Mouse (Mus musculus): ENCODE measurements at regions not wholly inside any gene's neighbourhood (a gene's known extent, or its start where the extent isn't known, plus 50 kb on each side); places are given as distances from the start of the nearest gene placed in this dataset.

GRCm38 (mm10) chr1:89305171-89305570, 149.4 kb upstream of the Agap1 start:
- WGBS = 67% methylated on average over 7 of the region's 7 CpGs
- ATAC-seq (replicated peaks; ENCODE audit: low FRiP score, low read depth) = no peak

GRCm38 (mm10) chr1:89308788-89309187, 145.8 kb upstream of the Agap1 start:
- DNase-seq (ENCODE audit: low spot score) (no peak), ATAC-seq (replicated peaks; ENCODE audit: low FRiP score, low read depth) (no peak)
- no peak for TF ChIP-seq CTCF (IDR thresholded peaks at IDR 0.05; ENCODE audit: low read depth)
- Histone ChIP-seq H3K36me3 (ENCODE audit: insufficient read depth, low read length) (no peaks in the 10 kb centered on the region), H3K9ac (ENCODE audit: low read depth, low read length) (no peak overlapping the region), H3K4me1 (replicated peaks; ENCODE audit: insufficient read depth, low read length) (no peaks in the 10 kb centered on the region), H3K27ac (no peak overlapping the region), H3K4me3 (replicated peaks; ENCODE audit: low read depth, low read length) (no peak overlapping the region), H3K4me2 (ENCODE audit: low read length) (no peak overlapping the region), H3K9me3 (replicated peaks; ENCODE audit: low read length) (no peaks in the 10 kb centered on the region), H3K27me3 (ENCODE audit: insufficient read depth, low read length) (no peaks in the 10 kb centered on the region)
- WGBS = 54% methylated on average over 13 of the region's 13 CpGs

More at GRCm38 (mm10) chr1:89305171-89305570, 149.4 kb upstream of the Agap1 start:
- H3K9ac ChIP-seq (ENCODE audit: low read depth, low read length) = no peak overlapping the region
- no peak overlapping the region for H3K4me2 ChIP-seq (ENCODE audit: low read length)
- H3K4me3 ChIP-seq (replicated peaks; ENCODE audit: low read depth, low read length) = no peak overlapping the region
- DNase-seq (ENCODE audit: low spot score) = no peak
- no peak for TF ChIP-seq CTCF (IDR thresholded peaks at IDR 0.05; ENCODE audit: low read depth)
- no peak overlapping the region for H3K27ac ChIP-seq
- H3K4me1 ChIP-seq (replicated peaks; ENCODE audit: insufficient read depth, low read length) = no peaks in the 10 kb centered on the region
- H3K9me3 ChIP-seq (replicated peaks; ENCODE audit: low read length) = no peaks in the 10 kb centered on the region
- H3K36me3 ChIP-seq (ENCODE audit: insufficient read depth, low read length) = no peaks in the 10 kb centered on the region
- no peaks in the 10 kb centered on the region for H3K27me3 ChIP-seq (ENCODE audit: insufficient read depth, low read length)

DNA sequence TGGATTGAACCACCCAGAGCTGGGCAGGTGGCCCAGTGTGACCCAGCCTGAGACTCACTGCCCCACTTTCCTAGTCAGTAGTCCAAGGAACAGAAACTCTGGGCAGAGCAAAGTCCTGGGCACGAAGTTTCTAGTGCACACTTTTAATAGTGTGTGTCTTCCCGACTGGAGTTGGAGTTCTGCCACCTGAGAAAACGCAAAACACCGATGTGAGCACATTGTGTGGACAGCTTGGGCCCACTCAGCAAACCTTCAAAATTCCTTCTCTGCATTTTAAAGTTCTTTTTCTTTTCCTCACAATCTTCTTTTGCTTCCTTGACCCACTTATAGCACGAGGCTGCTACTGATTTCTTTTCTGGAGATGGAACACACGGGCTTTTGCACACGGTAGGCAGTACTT, 141.5 kb upstream of the Agap1 start:
- Histone ChIP-seq H3K27me3 (ENCODE audit: insufficient read depth, low read length) (no peaks in the 10 kb centered on the region), H3K27ac (no peak overlapping the region), H3K36me3 (ENCODE audit: insufficient read depth, low read length) (no peaks in the 10 kb centered on the region), H3K4me1 (replicated peaks; ENCODE audit: insufficient read depth, low read length) (no peaks in the 10 kb centered on the region), H3K9ac (ENCODE audit: low read depth, low read length) (no peak overlapping the region), H3K9me3 (replicated peaks; ENCODE audit: low read length) (no peaks in the 10 kb centered on the region), H3K4me3 (replicated peaks; ENCODE audit: low read depth, low read length) (no peak overlapping the region), H3K4me2 (ENCODE audit: low read length) (no peak overlapping the region)
- WGBS = 82% methylated on average over 7 of the region's 7 CpGs
- ATAC-seq (replicated peaks; ENCODE audit: low FRiP score, low read depth) (no peak), DNase-seq (ENCODE audit: low spot score) (no peak)
- TF ChIP-seq CTCF (IDR thresholded peaks at IDR 0.05; ENCODE audit: low read depth) = no peak

GRCm38 (mm10) chr1:89317897-89318296, 136.7 kb upstream of the Agap1 start:
- Histone ChIP-seq H3K36me3 (ENCODE audit: insufficient read depth, low read length) (no peaks in the 10 kb centered on the region), H3K9ac (ENCODE audit: low read depth, low read length) (no peak overlapping the region), H3K27me3 (ENCODE audit: insufficient read depth, low read length) (no peaks in the 10 kb centered on the region), H3K27ac (no peak overlapping the region), H3K4me1 (replicated peaks; ENCODE audit: insufficient read depth, low read length) (no peaks in the 10 kb centered on the region), H3K4me3 (replicated peaks; ENCODE audit: low read depth, low read length) (no peak overlapping the region), H3K9me3 (replicated peaks; ENCODE audit: low read length) (no peaks in the 10 kb centered on the region), H3K4me2 (ENCODE audit: low read length) (no peak overlapping the region)
- DNase-seq (ENCODE audit: low spot score) = no peak
- no peak for TF ChIP-seq CTCF (IDR thresholded peaks at IDR 0.05; ENCODE audit: low read depth)
- no peak for ATAC-seq (replicated peaks; ENCODE audit: low FRiP score, low read depth)
- 87% methylated on average over 4 of the region's 4 CpGs for WGBS

GRCm38 (mm10) chr1:89318663-89319062, 135.9 kb upstream of the Agap1 start:
- no peak for TF ChIP-seq CTCF (IDR thresholded peaks at IDR 0.05; ENCODE audit: low read depth)
- H3K4me1 ChIP-seq (replicated peaks; ENCODE audit: insufficient read depth, low read length) = no peaks in the 10 kb centered on the region

GRCm38 (mm10) chr1:89322621-89323020, 132.0 kb upstream of the Agap1 start:
- no peaks in the 10 kb centered on the region for H3K4me1 ChIP-seq (replicated peaks; ENCODE audit: insufficient read depth, low read length)
- H3K9me3 ChIP-seq (replicated peaks; ENCODE audit: low read length) = no peaks in the 10 kb centered on the region
- H3K27ac ChIP-seq = peak overlapping the region; percentile 16; the same call in 1 of the 2 replicates
- no peak overlapping the region for H3K9ac ChIP-seq (ENCODE audit: low read depth, low read length)
- DNase-seq (ENCODE audit: low spot score) (peak; percentile 39), ATAC-seq (replicated peaks; ENCODE audit: low FRiP score, low read depth) (no peak)
- TF ChIP-seq CTCF (IDR thresholded peaks at IDR 0.05; ENCODE audit: low read depth) = no peak
- H3K4me3 ChIP-seq (replicated peaks; ENCODE audit: low read depth, low read length) = no peak overlapping the region
- H3K27me3 ChIP-seq (ENCODE audit: insufficient read depth, low read length) = no peaks in the 10 kb centered on the region
- WGBS = 57% methylated on average over 4 of the region's 4 CpGs
- H3K36me3 ChIP-seq (ENCODE audit: insufficient read depth, low read length) = no peaks in the 10 kb centered on the region
- no peak overlapping the region for H3K4me2 ChIP-seq (ENCODE audit: low read length)

More at GRCm38 (mm10) chr1:89318663-89319062, 135.9 kb upstream of the Agap1 start:
- Histone ChIP-seq H3K27me3 (ENCODE audit: insufficient read depth, low read length) (no peaks in the 10 kb centered on the region), H3K36me3 (ENCODE audit: insufficient read depth, low read length) (no peaks in the 10 kb centered on the region), H3K4me2 (ENCODE audit: low read length) (no peak overlapping the region), H3K4me3 (replicated peaks; ENCODE audit: low read depth, low read length) (no peak overlapping the region), H3K9ac (ENCODE audit: low read depth, low read length) (no peak overlapping the region), H3K9me3 (replicated peaks; ENCODE audit: low read length) (no peaks in the 10 kb centered on the region), H3K27ac (no peak overlapping the region)
- DNase-seq (ENCODE audit: low spot score) (no peak), ATAC-seq (replicated peaks; ENCODE audit: low FRiP score, low read depth) (no peak)
- WGBS = 79% methylated on average over 4 of the region's 4 CpGs

DNA sequence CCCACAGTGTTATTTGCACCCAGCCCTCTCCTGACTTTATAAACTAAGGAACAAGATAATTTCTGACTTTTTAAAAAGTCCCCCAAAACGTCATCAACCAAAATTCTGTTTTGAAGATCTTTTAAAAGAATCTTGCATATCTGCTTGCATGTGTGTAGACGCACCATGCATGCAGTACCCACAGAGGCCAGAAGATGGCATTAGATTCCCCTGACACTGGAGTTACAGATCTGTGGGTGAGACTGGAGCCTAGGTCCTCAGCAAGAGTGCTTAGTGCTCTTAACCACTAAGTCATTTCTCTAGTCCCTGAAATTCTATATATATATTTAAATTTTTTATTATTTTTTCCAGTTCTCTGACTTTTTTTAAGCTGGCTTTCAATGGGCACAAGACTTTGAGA, 131.5 kb upstream of the Agap1 start:
- Histone ChIP-seq H3K4me1 (replicated peaks; ENCODE audit: insufficient read depth, low read length) (no peaks in the 10 kb centered on the region), H3K9ac (ENCODE audit: low read depth, low read length) (no peak overlapping the region), H3K4me2 (ENCODE audit: low read length) (no peak overlapping the region), H3K36me3 (ENCODE audit: insufficient read depth, low read length) (no peaks in the 10 kb centered on the region), H3K9me3 (replicated peaks; ENCODE audit: low read length) (no peaks in the 10 kb centered on the region), H3K27ac (no peak overlapping the region), H3K4me3 (replicated peaks; ENCODE audit: low read depth, low read length) (no peak overlapping the region), H3K27me3 (ENCODE audit: insufficient read depth, low read length) (no peaks in the 10 kb centered on the region)
- DNase-seq (ENCODE audit: low spot score) (peak; percentile 35), ATAC-seq (replicated peaks; ENCODE audit: low FRiP score, low read depth) (no peak)
- WGBS = 51% methylated on average over 2 of the region's 2 CpGs
- TF ChIP-seq CTCF (IDR thresholded peaks at IDR 0.05; ENCODE audit: low read depth) = peak; percentile 71

All from kidney, postnatal 0 days (tissue).